Mouse (Mus musculus): ENCODE results near the gene Intu. TPM values are rescaled to one million over a fixed set of nuclear protein-coding genes. Genes with fewer than 3 reads are reported as not detected.

Intu gene
- polyA plus RNA-seq, 1 experiment from 2014 or later, result 3.0 TPM

- Histone ChIP-seq H3K36me3 (no peaks in the 10 kb centered on the region), H3K4me3 (replicated peaks) (no peak overlapping the region), H3K27me3 (replicated peaks) (no peaks in the 10 kb centered on the region), H3K9me3 (no peaks in the 10 kb centered on the region), H3K4me2 (no peak overlapping the region), H3K9ac (no peak overlapping the region), H3K27ac (no peak overlapping the region), H3K4me1 (no peaks in the 10 kb centered on the region)
- ATAC-seq (ENCODE audit: insufficient read depth, low FRiP score, low read depth), result no peak
- WGBS, result 76% methylated on average over 8 of the region's 8 CpGs
Observed at GRCm38 (mm10) chr3:40666861-40667719, 136.0 kb downstream of the Intu start.

GRCm38 (mm10) chr3:40668889-40669288 lies 137.8 kb downstream of the Intu start:
- no peak for ATAC-seq (ENCODE audit: insufficient read depth, low FRiP score, low read depth)
- no peaks in the 10 kb centered on the region for H3K9me3 ChIP-seq
- no peak overlapping the region for H3K9ac ChIP-seq
- no peak overlapping the region for H3K4me3 ChIP-seq (replicated peaks)
- H3K27me3 ChIP-seq (replicated peaks), result no peaks in the 10 kb centered on the region
- no peaks in the 10 kb centered on the region for H3K36me3 ChIP-seq
- H3K4me2 ChIP-seq, result no peak overlapping the region
- WGBS, result 59% methylated on average over 6 of the region's 6 CpGs
- no peak overlapping the region for H3K27ac ChIP-seq
- H3K4me1 ChIP-seq, result no peaks in the 10 kb centered on the region

GRCm38 (mm10) chr3:40669395-40669794 lies 138.3 kb downstream of the Intu start:
- 93% methylated on average over 3 of the region's 3 CpGs for WGBS
- H3K4me3 ChIP-seq (replicated peaks), result no peak overlapping the region
- H3K27ac ChIP-seq, result no peak overlapping the region
- no peaks in the 10 kb centered on the region for H3K9me3 ChIP-seq
- no peaks in the 10 kb centered on the region for H3K36me3 ChIP-seq
- no peak overlapping the region for H3K9ac ChIP-seq
- no peak overlapping the region for H3K4me2 ChIP-seq
- ATAC-seq (ENCODE audit: insufficient read depth, low FRiP score, low read depth), result no peak
- no peaks in the 10 kb centered on the region for H3K27me3 ChIP-seq (replicated peaks)
- H3K4me1 ChIP-seq, result no peaks in the 10 kb centered on the region

- 83% methylated on average over 1 of the region's 1 CpGs for WGBS
- H3K27me3 ChIP-seq (replicated peaks), result no peaks in the 10 kb centered on the region
- H3K27ac ChIP-seq, result no peak overlapping the region
Observed at GRCm38 (mm10) chr3:40673515-40673914, 142.4 kb downstream of the Intu start.

GRCm38 (mm10) chr3:40674873-40675405 lies 143.9 kb downstream of the Intu start:
- ATAC-seq (ENCODE audit: insufficient read depth, low FRiP score, low read depth), result no peak
- H3K4me3 ChIP-seq (replicated peaks), result no peak overlapping the region
- no peaks in the 10 kb centered on the region for H3K27me3 ChIP-seq (replicated peaks)
- H3K4me1 ChIP-seq, result no peaks in the 10 kb centered on the region
- H3K4me2 ChIP-seq, result no peak overlapping the region
- H3K9me3 ChIP-seq, result no peaks in the 10 kb centered on the region
- H3K36me3 ChIP-seq, result no peaks in the 10 kb centered on the region
- WGBS, result 38% methylated on average over 8 of the region's 8 CpGs
- H3K27ac ChIP-seq, result no peak overlapping the region
- no peak overlapping the region for H3K9ac ChIP-seq

More at GRCm38 (mm10) chr3:40673515-40673914, 142.4 kb downstream of the Intu start:
- Histone ChIP-seq H3K4me3 (replicated peaks) (no peak overlapping the region), H3K36me3 (no peaks in the 10 kb centered on the region), H3K9me3 (no peaks in the 10 kb centered on the region), H3K9ac (no peak overlapping the region), H3K4me2 (no peak overlapping the region), H3K4me1 (no peaks in the 10 kb centered on the region)
- ATAC-seq (ENCODE audit: insufficient read depth, low FRiP score, low read depth), result no peak

- no peaks in the 10 kb centered on the region for H3K27me3 ChIP-seq (replicated peaks)
- no peak for ATAC-seq (ENCODE audit: insufficient read depth, low FRiP score, low read depth)
- WGBS, result 64% methylated on average over 1 of the region's 1 CpGs
Observed at GRCm38 (mm10) chr3:40678856-40679255, 147.8 kb downstream of the Intu start.

GRCm38 (mm10) chr3:40682404-40682803 lies 151.3 kb downstream of the Intu start:
- H3K9me3 ChIP-seq, result no peaks in the 10 kb centered on the region
- no peaks in the 10 kb centered on the region for H3K27me3 ChIP-seq (replicated peaks)
- no peak overlapping the region for H3K9ac ChIP-seq
- no peak overlapping the region for H3K4me2 ChIP-seq
- WGBS, result 62% methylated on average over 11 of the region's 11 CpGs
- peaks cover 4% of the 10 kb centered on the region; the same call in 1 of the 2 replicates for H3K4me1 ChIP-seq
- no peak overlapping the region for H3K4me3 ChIP-seq (replicated peaks)
- no peak overlapping the region for H3K27ac ChIP-seq
- no peaks in the 10 kb centered on the region for H3K36me3 ChIP-seq
- ATAC-seq (ENCODE audit: insufficient read depth, low FRiP score, low read depth), result no peak

More at GRCm38 (mm10) chr3:40678856-40679255, 147.8 kb downstream of the Intu start:
- no peak overlapping the region for H3K4me2 ChIP-seq
- H3K36me3 ChIP-seq, result no peaks in the 10 kb centered on the region
- no peak overlapping the region for H3K9ac ChIP-seq
- H3K4me1 ChIP-seq, result no peaks in the 10 kb centered on the region
- no peak overlapping the region for H3K4me3 ChIP-seq (replicated peaks)
- no peak overlapping the region for H3K27ac ChIP-seq
- no peaks in the 10 kb centered on the region for H3K9me3 ChIP-seq

- Histone ChIP-seq H3K9me3 (no peaks in the 10 kb centered on the region), H3K4me3 (replicated peaks) (no peak overlapping the region), H3K4me2 (no peak overlapping the region), H3K27ac (no peak overlapping the region), H3K36me3 (no peaks in the 10 kb centered on the region), H3K27me3 (replicated peaks) (no peaks in the 10 kb centered on the region), H3K4me1 (peaks cover 4% of the 10 kb centered on the region; the same call in 1 of the 2 replicates), H3K9ac (no peak overlapping the region)
- no peak for ATAC-seq (ENCODE audit: insufficient read depth, low FRiP score, low read depth)
- 90% methylated on average over 18 of the region's 18 CpGs for WGBS
Observed at GRCm38 (mm10) chr3:40683171-40683570, 152.1 kb downstream of the Intu start.

GRCm38 (mm10) chr3:40685855-40686515 lies 154.9 kb downstream of the Intu start:
- ATAC-seq (ENCODE audit: insufficient read depth, low FRiP score, low read depth), result no peak
- WGBS, result 21% methylated on average over 3 of the region's 3 CpGs

GRCm38 (mm10) chr3:40686836-40687235 lies 155.8 kb downstream of the Intu start:
- Histone ChIP-seq H3K27me3 (replicated peaks) (no peaks in the 10 kb centered on the region), H3K9me3 (no peaks in the 10 kb centered on the region), H3K9ac (no peak overlapping the region), H3K4me1 (peaks cover 4% of the 10 kb centered on the region; the same call in 1 of the 2 replicates), H3K4me2 (no peak overlapping the region), H3K36me3 (no peaks in the 10 kb centered on the region), H3K4me3 (replicated peaks) (no peak overlapping the region), H3K27ac (no peak overlapping the region)
- 53% methylated on average over 9 of the region's 9 CpGs for WGBS
- no peak for ATAC-seq (ENCODE audit: insufficient read depth, low FRiP score, low read depth)

More at GRCm38 (mm10) chr3:40685855-40686515, 154.9 kb downstream of the Intu start:
- Histone ChIP-seq H3K27ac (no peak overlapping the region), H3K27me3 (replicated peaks) (no peaks in the 10 kb centered on the region), H3K4me1 (peaks cover 4% of the 10 kb centered on the region; the same call in 1 of the 2 replicates), H3K4me2 (no peak overlapping the region), H3K9ac (no peak overlapping the region), H3K4me3 (replicated peaks) (no peak overlapping the region), H3K9me3 (no peaks in the 10 kb centered on the region), H3K36me3 (no peaks in the 10 kb centered on the region)

GRCm38 (mm10) chr3:40687588-40687987 lies 156.5 kb downstream of the Intu start:
- no peaks in the 10 kb centered on the region for H3K9me3 ChIP-seq
- WGBS, result 83% methylated on average over 3 of the region's 3 CpGs
- H3K4me2 ChIP-seq, result no peak overlapping the region
- no peak for ATAC-seq (ENCODE audit: insufficient read depth, low FRiP score, low read depth)
- H3K4me1 ChIP-seq, result peaks cover 4% of the 10 kb centered on the region; the same call in 1 of the 2 replicates
- H3K27ac ChIP-seq, result no peak overlapping the region
- H3K27me3 ChIP-seq (replicated peaks), result no peaks in the 10 kb centered on the region
- no peaks in the 10 kb centered on the region for H3K36me3 ChIP-seq
- H3K9ac ChIP-seq, result no peak overlapping the region
- no peak overlapping the region for H3K4me3 ChIP-seq (replicated peaks)

- Histone ChIP-seq H3K36me3 (no peaks in the 10 kb centered on the region), H3K9ac (no peak overlapping the region), H3K4me3 (replicated peaks) (no peak overlapping the region), H3K9me3 (no peaks in the 10 kb centered on the region), H3K27ac (no peak overlapping the region), H3K4me1 (no peaks in the 10 kb centered on the region), H3K27me3 (replicated peaks) (no peaks in the 10 kb centered on the region), H3K4me2 (no peak overlapping the region)
- ATAC-seq (ENCODE audit: insufficient read depth, low FRiP score, low read depth), result no peak
- WGBS, result 78% methylated on average over 6 of the region's 6 CpGs
Observed at GRCm38 (mm10) chr3:40691566-40691965, 160.5 kb downstream of the Intu start.
